Mouse (Mus musculus) ES-Bruce4 (cell line): ENCODE measurements around the gene Mdm2. TPM values are rescaled to one million over a fixed set of nuclear protein-coding genes. Genes with fewer than 3 reads are reported as not detected.

Experiments
- H3K27ac ChIP-seq: 2 replicates; pipeline ENCODE4 v1.5.1; 2012; ENCODE audit warnings: low read length, inconsistent platforms; ENCODE audit not compliant: insufficient read depth
- H3K27me3 ChIP-seq: 2 replicates; pipeline ENCODE4 v1.6.1; 2012; ENCODE audit warnings: mild to moderate bottlenecking, low read length, inconsistent platforms; ENCODE audit not compliant: control insufficient read depth, poor library complexity, insufficient read depth, severe bottlenecking
- H3K36me3 ChIP-seq: 2 replicates; pipeline ENCODE4 v1.6.1; 2012; ENCODE audit warnings: inconsistent platforms, mild to moderate bottlenecking, low read length, moderate library complexity; ENCODE audit not compliant: control insufficient read depth, poor library complexity, insufficient read depth, severe bottlenecking
- H3K4me1 ChIP-seq: one replicate; pipeline ENCODE4 v1.8.1; 2011; ENCODE audit warnings: low read length; ENCODE audit not compliant: control insufficient read depth, insufficient read depth
- H3K4me3 ChIP-seq: 2 replicates; pipeline ENCODE4 v1.5.1; 2011; ENCODE audit warnings: low read depth, mild to moderate bottlenecking, low read length
- H3K9ac ChIP-seq: 2 replicates; pipeline ENCODE4 v1.6.1; 2012; ENCODE audit warnings: low read depth, mild to moderate bottlenecking, inconsistent platforms; ENCODE audit not compliant: poor library complexity, severe bottlenecking
- H3K9me3 ChIP-seq: replicated peaks from 2 replicates; pipeline ENCODE4 v1.6.1; 2012; ENCODE audit warnings: mild to moderate bottlenecking, low read length, inconsistent platforms; ENCODE audit not compliant: control insufficient read depth, poor library complexity, insufficient read depth, severe bottlenecking
- CTCF ChIP-seq: IDR thresholded peaks from one replicate; pipeline ENCODE4 v1.8.1; 2011; ENCODE audit warnings: low read depth, low read length
- EP300 ChIP-seq: IDR thresholded peaks from 2 replicates; pipeline ENCODE4 v1.6.1; 2011; ENCODE audit warnings: low read depth, low read length; ENCODE audit not compliant: insufficient read depth
- POLR2A ChIP-seq: IDR thresholded peaks from one replicate; pipeline ENCODE4 v1.8.1; 2011; ENCODE audit warnings: low read length; ENCODE audit not compliant: insufficient read depth
- polyA plus RNA-seq: library from polyadenylated mRNA; stranded (reverse); fragments of >200 nt; gene quantifications from 2 replicates; pipeline ENCODE4 v1.2.4, GENCODE M21; 2011; ENCODE audit warnings: low read depth; ENCODE audit not compliant: missing spikeins, insufficient read depth, insufficient read length

Mdm2 gene
- polyA plus RNA-seq, 1 experiment = 325 TPM

- H3K9ac ChIP-seq = no peak overlapping the region
- no peaks in the 10 kb centered on the region for H3K36me3 ChIP-seq
- H3K4me3 ChIP-seq = no peak overlapping the region
- no peak overlapping the region for H3K27ac ChIP-seq
- no peak for TF ChIP-seq CTCF
- TF ChIP-seq EP300 = no peak
- TF ChIP-seq POLR2A = no peak
- no peaks in the 10 kb centered on the region for H3K9me3 ChIP-seq
- no peaks in the 10 kb centered on the region for H3K27me3 ChIP-seq
- H3K4me1 ChIP-seq = peaks cover 2% of the 10 kb centered on the region
Observed at GRCm38 (mm10) chr10:117675096-117676035, 35.2 kb downstream of the Mdm2 start.

DNA sequence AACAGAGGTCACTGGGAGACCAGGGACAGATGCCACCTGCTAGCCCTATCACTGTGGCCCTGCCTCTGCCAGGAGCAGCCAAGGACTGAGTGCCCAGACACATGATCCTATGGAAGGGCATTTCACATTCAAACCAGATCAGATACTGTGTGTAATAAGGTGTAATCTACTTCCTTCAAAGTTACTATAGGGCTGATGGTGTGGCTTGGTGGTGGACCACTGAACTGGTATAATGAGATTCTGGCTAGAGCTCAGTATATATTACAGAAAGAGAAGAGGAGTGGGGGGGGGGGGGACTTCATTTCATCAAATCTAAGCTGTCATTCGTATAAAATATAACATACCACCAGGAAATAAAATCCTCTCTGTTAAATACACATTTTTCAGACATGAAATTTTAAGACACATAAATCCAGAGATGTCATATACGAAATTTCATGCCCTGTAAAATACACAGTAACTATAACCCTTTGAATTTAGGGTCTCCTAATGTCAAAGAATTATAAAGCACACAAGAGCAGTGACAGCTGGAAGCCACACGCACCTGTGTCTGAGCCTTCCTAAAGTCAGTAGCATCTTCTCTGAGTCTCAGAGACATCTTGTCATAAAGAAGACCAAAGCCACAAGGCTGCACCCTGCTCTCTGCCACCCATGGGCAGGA lies 36.1 kb downstream of the Mdm2 start:
- TF ChIP-seq POLR2A (no peak), CTCF (no peak), EP300 (no peak)
- no peaks in the 10 kb centered on the region for H3K36me3 ChIP-seq
- peaks cover 2% of the 10 kb centered on the region for H3K4me1 ChIP-seq
- H3K4me3 ChIP-seq = no peak overlapping the region
- no peak overlapping the region for H3K9ac ChIP-seq
- no peaks in the 10 kb centered on the region for H3K27me3 ChIP-seq
- no peaks in the 10 kb centered on the region for H3K9me3 ChIP-seq
- H3K27ac ChIP-seq = no peak overlapping the region

- Histone ChIP-seq H3K4me3 (no peak overlapping the region), H3K9ac (no peak overlapping the region), H3K9me3 (no peaks in the 10 kb centered on the region), H3K27ac (no peak overlapping the region), H3K27me3 (no peaks in the 10 kb centered on the region), H3K36me3 (no peaks in the 10 kb centered on the region), H3K4me1 (peaks cover 2% of the 10 kb centered on the region)
- TF ChIP-seq CTCF = no peak
- TF ChIP-seq POLR2A = no peak
- TF ChIP-seq EP300 = no peak
Observed at GRCm38 (mm10) chr10:117673913-117674312, 36.6 kb downstream of the Mdm2 start.

GRCm38 (mm10) chr10:117672693-117673092 lies 37.9 kb downstream of the Mdm2 start:
- H3K27me3 ChIP-seq = no peaks in the 10 kb centered on the region
- no peaks in the 10 kb centered on the region for H3K36me3 ChIP-seq
- H3K4me3 ChIP-seq = no peak overlapping the region
- H3K4me1 ChIP-seq = peaks cover 2% of the 10 kb centered on the region
- no peak overlapping the region for H3K27ac ChIP-seq
- TF ChIP-seq POLR2A = no peak
- TF ChIP-seq EP300 = no peak
- no peak for TF ChIP-seq CTCF
- no peak overlapping the region for H3K9ac ChIP-seq
- H3K9me3 ChIP-seq = no peaks in the 10 kb centered on the region

- Histone ChIP-seq H3K9ac (no peak overlapping the region), H3K27ac (no peak overlapping the region), H3K27me3 (no peaks in the 10 kb centered on the region), H3K4me1 (peaks cover 2% of the 10 kb centered on the region), H3K36me3 (no peaks in the 10 kb centered on the region), H3K4me3 (no peak overlapping the region), H3K9me3 (no peaks in the 10 kb centered on the region)
- TF ChIP-seq CTCF = no peak
- TF ChIP-seq POLR2A = no peak
- TF ChIP-seq EP300 = no peak
Observed at GRCm38 (mm10) chr10:117671930-117672666, 38.5 kb downstream of the Mdm2 start.
